Mouse (Mus musculus): ENCODE data around the gene Rps19bp1.

DNA sequence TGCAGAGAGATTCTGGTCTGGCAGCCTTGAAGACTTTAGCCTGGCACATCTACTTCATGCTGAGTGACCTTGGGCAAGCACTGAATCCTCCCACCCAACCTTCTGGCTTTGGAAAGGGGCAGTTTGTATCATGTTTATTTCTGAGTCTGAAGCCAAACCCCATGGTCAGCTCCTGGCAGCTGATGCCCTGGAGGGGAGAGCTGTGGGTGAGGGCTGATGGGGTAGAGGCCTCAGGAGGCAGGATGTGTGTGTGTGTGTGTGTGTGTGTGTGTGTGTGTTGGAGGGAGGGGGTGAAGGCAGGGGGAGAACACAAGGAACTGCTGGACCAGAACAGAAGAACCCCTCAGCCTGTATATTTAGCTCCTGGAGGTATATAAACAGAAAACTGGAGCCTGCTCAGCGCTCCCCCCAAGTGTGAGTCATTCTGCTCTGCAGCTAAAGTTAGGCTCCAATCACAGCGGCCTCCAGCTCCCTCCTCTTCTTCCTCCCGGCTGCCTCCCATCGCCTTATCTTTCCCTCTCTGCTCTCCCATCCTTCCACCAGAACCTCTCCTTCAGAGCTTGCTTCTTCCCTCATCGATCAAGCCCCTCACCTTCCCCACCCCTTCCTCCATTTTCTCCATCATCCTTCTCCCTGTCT lies 14.1 kb upstream of the Rps19bp1 start:
- TF ChIP-seq CTCF (IDR thresholded peaks at IDR 0.05 in 2 of 3, conservative IDR thresholded peaks at IDR 0.05 in 1 of 3; ENCODE audit: control insufficient read depth in 1 of 3, insufficient read depth in 1 of 3, low read depth in 2 of 3, low read length in 3 of 3, poor library complexity in 1 of 3, severe bottlenecking in 1 of 3) = no peak
- no peak for TF ChIP-seq NRF1 (IDR thresholded peaks at IDR 0.05; ENCODE audit: insufficient read depth, low read depth, low read length, poor library complexity, severe bottlenecking)
- TF ChIP-seq CHD2 (IDR thresholded peaks at IDR 0.05; ENCODE audit: low read length) = no peak
- TF ChIP-seq MAX (IDR thresholded peaks at IDR 0.05; ENCODE audit: low read length) = no peak
- TF ChIP-seq POLR2A (IDR thresholded peaks at IDR 0.05; ENCODE audit: control insufficient read depth in 1 of 2, insufficient read depth in 1 of 2, low read depth in 1 of 2, low read length in 2 of 2, poor library complexity in 1 of 2) = no peak
- no peak for TF ChIP-seq ELF1 (IDR thresholded peaks at IDR 0.05; ENCODE audit: low read depth, low read length)
- TF ChIP-seq USF1 (IDR thresholded peaks at IDR 0.05; ENCODE audit: low read depth, low read length) = no peak
- no peak for TF ChIP-seq MXI1 (IDR thresholded peaks at IDR 0.05; ENCODE audit: low read depth, low read length)
